Mouse (Mus musculus): ENCODE results near the gene Retreg2.

DNA sequence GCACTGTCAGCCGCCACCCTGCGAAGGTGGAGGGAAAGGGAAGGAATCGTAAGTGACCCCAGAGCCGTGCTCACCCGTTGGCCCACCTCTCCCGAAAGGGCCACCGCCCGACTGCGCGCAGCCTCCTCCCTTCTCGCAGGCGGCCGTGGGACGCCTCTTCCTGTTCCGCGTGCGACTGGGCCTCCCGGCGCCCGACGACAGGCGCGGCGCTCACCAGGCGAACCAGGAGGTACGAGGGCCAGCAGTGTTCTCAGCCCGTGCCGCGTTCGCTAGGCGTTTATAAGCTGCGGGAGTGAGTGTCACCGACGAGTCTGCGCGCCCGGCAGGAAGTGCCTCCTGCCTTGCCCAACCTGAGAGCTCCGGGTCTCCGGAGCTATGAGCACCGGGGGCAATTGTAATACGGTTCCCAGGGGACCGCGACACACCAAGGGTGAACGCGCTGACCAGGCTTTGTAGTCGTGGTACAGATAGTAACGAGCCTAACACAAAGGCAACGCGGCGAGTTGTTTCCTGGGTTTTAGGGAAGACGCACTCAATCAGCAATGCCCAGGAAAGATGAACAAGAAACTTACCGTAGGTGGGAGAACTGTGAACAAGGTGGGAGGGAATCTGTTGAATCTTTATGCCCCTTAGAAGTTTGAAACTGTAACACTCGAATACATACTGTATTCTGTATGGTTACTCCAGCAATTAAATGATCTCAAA is 940 bp upstream of the Retreg2 start:
- TF ChIP-seq MYOG (IDR thresholded peaks at IDR 0.05; ENCODE audit: control insufficient read depth in 1 of 3, insufficient read depth in 1 of 3, insufficient read length in 2 of 3, low read depth in 2 of 3) (peak in 1 of 3 experiments; percentile 38), POLR2A (IDR thresholded peaks at IDR 0.05; ENCODE audit: insufficient read length, low read depth) (peak; percentile 90), TCF12 (IDR thresholded peaks at IDR 0.05; ENCODE audit: insufficient read depth, poor library complexity, severe bottlenecking) (no peak), SRF (IDR thresholded peaks at IDR 0.05; ENCODE audit: control insufficient read depth, insufficient read length, low read depth) (peak; percentile 6), E2F4 (IDR thresholded peaks at IDR 0.05; ENCODE audit: insufficient read depth) (no peak)
